Mouse (Mus musculus) G1E-ER4 (cell line): Measurements from ENCODE around the gene Mrgprb1. TPM values are rescaled to one million over a fixed set of nuclear protein-coding genes. Genes with fewer than 3 reads are reported as not detected.

Experiments used
- GATA1 ChIP-seq: IDR thresholded peaks from one replicate; pipeline ENCODE4 v1.8.0; 2012; ENCODE audit warnings: low read length, inconsistent platforms
- polyA plus RNA-seq: library from polyadenylated mRNA; stranded (reverse); fragments of >175 nt; gene quantifications from 2 replicates; pipeline ENCODE4 v1.2.3, GENCODE M21; 2012

Gene Mrgprb1
- not detected in 2 replicates for polyA plus RNA-seq

- TF ChIP-seq GATA1: no peak
Measured at GRCm38 (mm10) chr7:48456242-48456641, at the start of gene Mrgprb1. TSS of gene Mrgprb1 (minus strand) at chr7:48456342.

- TF ChIP-seq GATA1: no peak
Measured at GRCm38 (mm10) chr7:48499221-48499620, 43.1 kb upstream of the Mrgprb1 start, which contains the start of gene Mrgprx2. TSS of gene Mrgprx2 (minus strand) at chr7:48499321.

- no peak for TF ChIP-seq GATA1
Measured at GRCm38 (mm10) chr7:48436581-48436980, 19.6 kb downstream of the Mrgprb1 start.

Other genes starting within 250 kb of the Mrgprb1 start
- gene Mrgprb8, start 67.8 kb downstream of the Mrgprb1 start, polyA plus RNA-seq: not detected in 2 replicates
- gene Mrgprx2, start 43.0 kb upstream of the Mrgprb1 start, polyA plus RNA-seq: not detected in 2 replicates
- not detected in 2 replicates for gene Mrgprb2, start 101.7 kb upstream of the Mrgprb1 start, polyA plus RNA-seq
- gene Mrgprb3, start 187.5 kb upstream of the Mrgprb1 start, polyA plus RNA-seq: not detected in 2 replicates